Comparison of ENCODE assay signal across 11 mouse cellular contexts in the genomic region with DNA sequence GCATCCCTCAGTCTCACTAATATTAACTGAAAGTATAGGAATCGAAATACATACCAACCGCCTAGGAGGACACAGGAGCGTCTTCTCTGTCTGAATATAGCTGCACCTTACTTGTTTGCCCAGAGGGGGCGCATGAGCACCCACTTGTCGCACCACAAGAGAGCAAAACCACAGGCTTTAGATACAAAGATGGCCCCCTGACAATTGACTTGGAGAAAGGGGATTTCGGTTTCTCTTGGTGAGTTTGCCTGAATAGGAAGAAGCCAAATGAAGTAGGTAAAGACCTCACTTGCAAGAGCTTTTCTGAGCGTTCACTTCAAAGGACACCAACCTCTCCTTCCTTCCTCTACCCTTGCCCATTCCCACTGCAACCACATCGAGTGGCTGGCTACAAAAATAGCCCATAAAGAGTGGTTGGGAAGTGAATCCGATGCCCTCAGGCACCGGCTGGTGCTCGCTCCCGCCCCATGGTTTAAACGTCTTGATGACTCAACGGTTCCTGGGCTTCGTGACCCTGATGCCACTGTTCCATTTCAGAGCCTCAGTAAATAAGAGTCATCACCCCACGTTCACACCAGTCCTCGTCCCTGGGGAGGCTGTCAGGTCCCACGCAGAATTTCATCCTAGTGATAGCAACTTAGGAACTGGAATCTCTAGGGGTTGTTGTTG.
DNase-seq lines count a peak whose midpoint lies in the region; TF ChIP-seq lines count a peak whose summit lies in the region.
"Had no signal": no experiment of that assay in that cellular context is flagged by ENCODE, and none has a peak within 500 bp of the region (broad histone marks: within the 10 kb centered on the region; RNA-seq: fewer than 3 reads in every experiment).

No protein-coding gene starts in this region.

- peak; percentile 41 for TF ChIP-seq CTCF in gastrocnemius, adult 2 months (IDR thresholded peaks at IDR 0.05)

- no peak overlapping the region for H3K27ac ChIP-seq in gastrocnemius, adult 2 months
- H3K27ac ChIP-seq in embryonic facial prominence, embryonic 10.5 days (replicated peaks): no peak overlapping the region
- H3K27ac ChIP-seq: stomach, embryonic 15.5 days had no signal

- H3K4me1 ChIP-seq in megakaryocyte, embryonic 14.5 days: peaks cover 36% of the 10 kb centered on the region
- H3K4me1 ChIP-seq in embryonic facial prominence, embryonic 10.5 days: peaks cover 10% of the 10 kb centered on the region
- H3K4me1 ChIP-seq: stomach, embryonic 15.5 days had no signal

- intact Hi-C loops in gastrocnemius, adult 2 months (cut with DNase I): no loop called here
- intact Hi-C loops in gastrocnemius, postnatal 14 days (cut with DNase I; ENCODE audit: low total_unique reads): no loop called here

- peaks cover 8% of the 10 kb centered on the region; the same call in 1 of the 2 replicates for H3K9me3 ChIP-seq in megakaryocyte, embryonic 14.5 days
- no peaks in the 10 kb centered on the region for H3K9me3 ChIP-seq in embryonic facial prominence, embryonic 10.5 days
- H3K9me3 ChIP-seq: G1E; stomach, embryonic 15.5 days had no signal

- no peaks in the 10 kb centered on the region for H3K36me3 ChIP-seq in megakaryocyte, embryonic 14.5 days (replicated peaks; ENCODE audit: low read length)
- no peaks in the 10 kb centered on the region for H3K36me3 ChIP-seq in embryonic facial prominence, embryonic 10.5 days (replicated peaks)
- H3K36me3 ChIP-seq: G1E; stomach, embryonic 15.5 days had no signal

- WGBS in embryonic facial prominence, embryonic 10.5 days: 79% methylated on average over 18 of the region's 18 CpGs

- no peaks in the 10 kb centered on the region for H3K27me3 ChIP-seq in megakaryocyte, embryonic 14.5 days (replicated peaks)
- no peaks in the 10 kb centered on the region for H3K27me3 ChIP-seq in embryonic facial prominence, embryonic 10.5 days (replicated peaks; ENCODE audit: low read depth, poor library complexity, severe bottlenecking)
- H3K27me3 ChIP-seq: stomach, embryonic 15.5 days had no signal

- H3K4me3 ChIP-seq in gastrocnemius, adult 2 months: no peak overlapping the region
- peak overlapping the region; percentile 51 for H3K4me3 ChIP-seq in megakaryocyte, embryonic 14.5 days (replicated peaks)
- no peak overlapping the region for H3K4me3 ChIP-seq in embryonic facial prominence, embryonic 10.5 days
- H3K4me3 ChIP-seq: stomach, embryonic 15.5 days had no signal

- DNase-seq in gastrocnemius, adult 2 months: no peak
- no peak for DNase-seq in gastrocnemius, postnatal 14 days
- DNase-seq in 3134 (ENCODE audit: extremely low read depth, insufficient read length, low spot score): peak; percentile 80
- DNase-seq in T-cell, adult 2 months (ENCODE audit: low spot score): peak; percentile 68
- no peak for DNase-seq in cerebellum, postnatal 14 days
- DNase-seq in embryonic facial prominence, embryonic 10.5 days (ENCODE audit: low spot score): no peak
- no peak for DNase-seq in lung, postnatal 4 days
- DNase-seq: cerebellum, adult 8-10 months had no signal

Comparison
In these comparisons a context has a peak if more than half of its experiments do, and no peak if none do; other contexts are left out.
1. DNase-seq: peak in 3134 (single experiment) and T-cell, adult 2 months (single experiment); none in gastrocnemius, adult 2 months (single experiment), gastrocnemius, postnatal 14 days (single experiment), cerebellum, postnatal 14 days (0 of 2), embryonic facial prominence, embryonic 10.5 days (single experiment) and lung, postnatal 4 days (0 of 2).